Mouse (Mus musculus): ENCODE results near the gene Vps37c.

GRCm38 (mm10) chr19:10698131-10698991 is 9.8 kb downstream of the Vps37c start:
- TF ChIP-seq CTCF (IDR thresholded peaks at IDR 0.05; ENCODE audit: borderline replicate concordance, insufficient read depth, low read length) = no peak
- no peak for TF ChIP-seq POLR2A (IDR thresholded peaks at IDR 0.05; ENCODE audit: low read depth, low read length)

All from embryonic fibroblast, embryonic 13.5 days (primary cell).